ENCODE assay signal across 12 mouse cellular contexts in the genomic region with DNA sequence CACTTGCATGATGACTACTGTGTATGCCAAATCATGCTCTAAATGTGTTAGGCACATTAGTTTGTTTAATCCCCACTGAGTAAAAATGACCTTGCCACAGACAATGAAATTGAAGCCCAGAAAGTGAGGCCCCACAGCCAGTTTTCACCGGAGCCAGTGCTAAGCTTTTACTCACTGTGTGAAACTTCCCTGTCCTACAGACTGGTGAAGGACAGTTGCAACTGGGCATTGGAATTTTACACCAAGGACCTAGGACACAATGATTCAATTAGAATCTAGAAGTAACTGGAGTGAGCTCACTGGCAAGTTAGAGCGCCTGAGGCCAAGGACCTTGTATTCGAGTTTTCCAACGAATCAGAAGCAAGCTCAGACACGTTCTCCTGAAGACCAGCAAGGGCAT.
"Had no signal": no experiment of that assay in that cellular context is flagged by ENCODE, and none has a peak within 500 bp of the region (broad histone marks: within the 10 kb centered on the region; RNA-seq: fewer than 3 reads in every experiment).

No protein-coding gene starts in this region.

- H3K4me2 ChIP-seq: liver, embryonic 11.5 days; liver, embryonic 15.5 days; midbrain, embryonic 13.5 days; stomach, embryonic 15.5 days had no signal

- H3K4me3 ChIP-seq: left cerebral cortex, adult 2 months; limb, embryonic 10.5 days; liver, embryonic 15.5 days; midbrain, embryonic 13.5 days; stomach, embryonic 15.5 days had no signal

- H3K27me3 ChIP-seq: liver, embryonic 15.5 days; midbrain, embryonic 13.5 days; stomach, embryonic 15.5 days had no signal

- H3K4me1 ChIP-seq: limb, embryonic 10.5 days; stomach, embryonic 15.5 days had no signal

- H3K9me3 ChIP-seq: limb, embryonic 10.5 days; liver, embryonic 15.5 days; midbrain, embryonic 13.5 days; stomach, embryonic 15.5 days had no signal

- H3K9ac ChIP-seq: liver, embryonic 15.5 days; midbrain, embryonic 13.5 days; stomach, embryonic 15.5 days had no signal

- H3K36me3 ChIP-seq: limb, embryonic 10.5 days; liver, embryonic 15.5 days; midbrain, embryonic 13.5 days; stomach, embryonic 15.5 days had no signal

- ATAC-seq: lung, postnatal 0 days; midbrain, embryonic 13.5 days had no signal

- DNase-seq: lung, adult 2 months; lung, postnatal 36 days; right cerebral cortex, postnatal 14 days; thymus, adult 2 months; thymus, postnatal 25 days had no signal

- H3K27ac ChIP-seq: left cerebral cortex, adult 2 months; limb, embryonic 10.5 days; liver, embryonic 15.5 days; midbrain, embryonic 13.5 days; stomach, embryonic 15.5 days had no signal
